Mouse (Mus musculus) adrenal gland, postnatal 36 days (tissue): ENCODE data around the gene Supt5. TPM values are rescaled to one million over a fixed set of nuclear protein-coding genes. Genes with fewer than 3 reads are reported as not detected.

Source experiments
- DNase-seq, 2 experiments: peaks; one replicate each; pipeline ENCODE4 v3.0.0; 2021; ENCODE audit warnings: mixed read lengths in 1 of 2
- total RNA-seq, 2 experiments: library from RNA; stranded (reverse); gene quantifications; 2 replicates each; pipeline ENCODE4 v1.2.3; 2021

Supt5 gene
- total RNA-seq, 2 experiments from 2014 or later, result 122 to 287 TPM

DNA sequence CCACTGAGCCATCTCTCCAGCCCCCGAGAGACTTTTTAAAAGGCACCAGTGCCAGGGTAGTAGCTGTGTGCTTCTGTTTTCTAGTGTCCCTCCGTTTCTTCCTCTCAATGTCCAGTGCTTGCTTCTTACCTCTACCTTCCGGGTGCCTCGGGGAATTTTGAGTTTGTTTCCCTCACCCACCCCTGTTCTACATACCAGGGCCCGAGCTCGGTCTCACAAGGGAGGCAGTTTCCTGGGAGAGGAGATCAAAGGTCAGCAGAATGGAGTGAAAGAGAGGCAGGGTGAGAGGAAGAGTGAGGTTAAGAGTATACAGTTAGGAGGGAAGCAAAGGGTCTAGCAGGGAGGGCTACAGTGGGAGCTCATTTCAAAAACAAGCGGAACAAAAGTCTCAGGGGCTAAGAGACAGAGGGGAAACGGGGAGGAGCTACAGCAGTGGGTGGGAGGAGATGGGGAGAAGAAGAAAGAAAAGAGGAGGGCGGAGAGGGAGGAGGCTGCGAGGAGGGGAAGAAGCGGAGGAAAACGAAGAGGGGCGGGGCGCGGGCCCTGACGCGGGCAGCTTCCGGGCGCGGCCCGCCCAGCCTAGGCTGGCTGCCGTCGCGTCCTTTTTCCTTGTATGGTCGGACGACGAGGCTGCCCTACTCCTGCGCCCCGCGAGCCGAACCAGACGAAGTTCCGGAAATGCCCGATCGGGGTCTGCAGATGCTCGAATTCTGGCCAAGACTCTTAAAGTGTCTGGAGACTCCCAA is 36.8 kb upstream of the Supt5 start:
- DNase-seq, result peak; percentile 91 to 96

DNA sequence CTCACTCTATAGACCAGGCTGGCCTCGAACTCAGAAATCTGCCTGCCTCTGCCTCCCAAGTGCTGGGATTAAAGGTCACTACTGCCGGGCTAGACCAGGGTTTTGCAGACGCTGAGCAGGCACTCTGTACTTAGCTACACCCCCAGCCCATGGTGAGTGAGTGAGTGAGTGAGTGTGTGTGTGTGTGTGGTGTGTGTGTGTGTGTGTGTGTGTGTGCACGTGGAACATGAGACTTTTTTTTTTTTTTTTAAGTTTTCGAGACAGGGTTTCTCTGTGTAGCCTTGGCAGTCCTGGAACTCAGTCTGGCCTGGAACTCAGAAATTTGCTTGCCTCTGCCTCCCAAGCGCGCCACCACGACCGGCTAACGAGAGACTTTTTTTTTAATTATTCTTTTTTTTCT is 36.1 kb upstream of the Supt5 start:
- no peak for DNase-seq

DNA sequence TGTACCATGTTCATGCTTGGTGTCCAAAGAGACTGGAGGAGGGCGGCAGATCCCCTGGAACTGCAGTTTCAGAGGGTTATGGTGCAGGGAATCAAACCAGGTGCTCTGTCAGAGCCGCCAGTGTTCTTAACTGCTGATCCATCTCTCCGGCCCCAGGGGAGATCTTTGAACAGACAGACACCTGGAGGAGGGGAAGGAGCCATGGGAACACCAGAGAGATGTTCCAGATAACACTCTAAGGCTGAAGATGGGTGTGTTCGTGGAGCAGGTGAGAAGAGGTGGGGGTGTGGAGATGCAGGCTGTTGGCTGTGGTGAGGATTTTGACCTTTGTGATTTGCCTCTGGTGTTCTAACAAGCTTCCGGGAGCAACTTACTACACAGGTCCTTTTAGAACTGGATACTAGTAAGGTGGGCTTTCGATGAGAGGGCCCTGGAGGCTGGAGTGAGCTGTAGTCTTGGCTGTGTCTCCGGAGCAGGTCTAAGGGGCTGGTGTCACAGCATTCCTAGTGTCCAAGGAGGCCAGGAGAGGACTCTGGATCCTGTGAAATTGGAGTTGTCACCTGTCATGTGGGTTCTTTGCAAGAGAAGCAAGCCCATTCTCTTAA is 35.4 kb upstream of the Supt5 start:
- DNase-seq, result no peak

DNA sequence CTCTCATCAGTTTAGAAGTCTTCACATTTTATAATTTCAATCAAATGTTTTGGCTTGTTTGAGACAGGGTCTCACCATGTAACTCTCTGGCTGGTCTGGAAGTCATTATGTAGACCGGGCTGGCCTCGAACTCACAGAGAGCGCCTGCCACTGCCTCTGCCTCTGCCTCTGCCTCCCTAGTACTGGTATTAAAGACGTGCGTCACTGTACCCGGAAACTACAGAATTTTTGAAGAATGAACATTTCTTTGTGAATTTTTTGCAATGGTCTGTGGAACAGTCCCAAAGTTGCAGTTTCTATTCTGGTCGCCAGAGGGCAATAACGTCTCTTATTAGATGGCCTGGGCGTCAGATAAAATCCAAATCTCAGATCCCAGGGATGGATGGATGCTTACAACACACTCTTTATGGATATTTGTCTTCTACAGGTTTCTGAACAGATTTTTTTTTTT is 34.6 kb upstream of the Supt5 start:
- DNase-seq, result peak; percentile 66 to 82

DNA sequence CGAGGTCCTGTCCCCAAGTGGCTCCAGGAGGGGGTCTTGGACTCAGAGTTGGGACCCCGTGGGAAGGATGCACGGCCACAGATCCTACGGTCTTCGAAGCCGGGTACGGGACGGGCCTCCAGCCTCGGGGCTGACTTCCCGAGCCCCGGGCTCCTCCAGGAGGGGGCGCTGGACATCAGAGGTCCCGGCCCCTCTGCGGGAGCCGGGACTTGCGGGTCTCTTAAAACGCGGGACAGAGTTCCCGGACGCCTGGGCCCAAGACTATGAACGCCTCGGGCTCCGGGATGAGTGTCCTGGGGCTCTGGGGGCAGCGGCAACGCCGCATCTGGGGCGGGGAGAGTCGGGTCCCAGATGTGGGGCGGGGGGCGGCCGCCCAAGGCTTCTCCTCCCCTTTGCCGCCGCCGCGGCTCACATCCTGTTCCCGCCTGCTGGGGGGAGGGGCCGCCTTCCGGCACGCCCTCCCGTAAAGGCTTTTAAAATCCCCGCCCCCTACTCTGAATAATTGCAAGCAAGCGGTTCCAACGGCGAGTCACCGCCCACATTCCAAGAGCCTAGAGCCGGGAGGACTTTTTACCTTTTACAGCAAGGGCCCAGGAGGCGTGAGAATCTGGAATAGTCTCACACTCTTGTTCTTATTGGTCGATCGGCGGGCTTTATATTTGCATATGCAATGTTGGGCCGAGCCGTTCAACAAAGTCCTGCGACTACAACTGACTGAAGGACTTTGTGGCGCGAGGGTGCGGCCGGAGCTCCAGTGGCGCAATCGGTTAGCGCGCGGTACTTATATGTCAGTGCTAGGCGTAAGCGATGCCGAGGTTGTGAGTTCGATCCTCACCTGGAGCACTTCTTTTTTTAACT is 33.9 kb upstream of the Supt5 start, which contains the start of gene Plekhg2:
Gene Plekhg2 (minus strand): TSS at position 349 of the 858 bp plus-strand sequence.
- DNase-seq, result peak; percentile 96 to 97

DNA sequence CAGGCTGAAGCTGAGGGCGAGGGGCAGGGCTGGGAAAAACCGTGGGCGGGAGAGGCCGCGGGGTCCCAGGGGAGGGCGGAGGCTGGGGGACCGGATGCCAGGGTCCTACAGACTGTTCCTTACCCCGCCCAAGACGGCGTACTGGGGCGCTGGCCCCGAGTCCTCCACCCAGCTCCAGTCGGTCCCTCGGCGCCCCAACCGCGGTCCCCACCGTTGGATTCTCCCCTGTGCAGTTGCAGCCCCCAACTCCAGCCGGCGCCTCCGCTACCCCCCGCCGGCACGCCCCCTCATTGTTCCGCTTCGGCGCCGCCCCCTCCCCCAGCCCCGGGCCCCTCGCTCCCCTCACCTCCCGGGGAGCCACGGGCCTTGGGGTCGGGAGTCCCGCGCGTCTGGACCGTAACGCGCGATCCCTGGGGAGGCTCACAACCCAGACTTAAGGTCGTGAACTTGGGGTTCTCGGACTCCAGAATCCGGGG is 33.0 kb upstream of the Supt5 start:
- peak; percentile 63 to 68 for DNase-seq

GRCm38 (mm10) chr7:28370977-28371513 is 32.5 kb upstream of the Supt5 start:
- DNase-seq, result no peak

DNA sequence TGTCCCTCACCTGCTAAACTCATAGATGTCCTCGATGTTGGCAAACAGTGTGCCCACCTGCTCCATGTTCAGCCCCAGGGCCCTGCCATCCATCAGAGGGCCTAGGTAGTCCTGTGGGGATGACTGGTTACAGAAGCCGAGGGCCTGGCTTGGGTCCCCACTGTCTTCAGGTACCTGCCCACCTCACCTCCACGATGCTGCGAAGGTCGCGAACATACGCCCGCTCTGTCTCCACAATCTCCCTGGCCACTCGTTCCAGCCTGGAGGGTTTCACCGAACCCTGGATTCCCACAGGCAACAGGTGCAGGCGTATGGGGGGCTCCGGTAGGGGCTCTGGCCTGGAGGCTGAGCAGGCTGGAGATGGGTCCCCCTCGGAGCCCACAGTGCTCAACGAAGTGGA is 31.5 kb upstream of the Supt5 start:
- no peak for DNase-seq

- DNase-seq, result no peak
Observed at GRCm38 (mm10) chr7:28368276-28368920, 29.9 kb upstream of the Supt5 start.

DNA sequence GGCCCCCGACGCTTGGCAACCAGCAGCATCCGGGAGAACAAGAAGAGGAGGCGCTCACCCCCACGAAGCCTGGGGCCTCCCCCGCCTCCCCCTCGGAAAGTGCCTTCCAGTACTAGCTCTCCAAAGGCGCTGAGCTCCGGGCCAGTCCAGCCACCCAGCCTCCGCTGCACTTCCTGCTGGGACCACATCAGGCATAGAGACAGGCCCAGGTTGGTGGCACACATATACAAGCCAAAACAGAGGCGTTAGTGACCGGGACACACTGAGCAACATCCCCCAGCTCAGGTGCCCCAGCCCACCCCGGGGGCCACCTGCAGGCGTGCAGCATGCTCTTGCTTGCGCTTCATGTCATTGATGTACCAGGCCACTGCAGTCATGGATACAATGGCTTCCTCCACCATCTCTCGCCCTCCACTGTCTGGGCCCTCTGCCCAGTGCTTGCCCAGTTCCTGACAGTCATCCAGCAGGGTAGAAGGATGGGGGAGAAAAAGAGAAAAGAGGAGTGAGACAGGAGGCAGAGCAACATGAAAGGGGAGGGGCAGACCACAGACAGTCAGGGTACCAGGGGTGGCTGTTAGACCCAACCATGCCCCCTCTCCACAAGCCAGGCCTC is 29.2 kb upstream of the Supt5 start:
- DNase-seq, result no peak

DNA sequence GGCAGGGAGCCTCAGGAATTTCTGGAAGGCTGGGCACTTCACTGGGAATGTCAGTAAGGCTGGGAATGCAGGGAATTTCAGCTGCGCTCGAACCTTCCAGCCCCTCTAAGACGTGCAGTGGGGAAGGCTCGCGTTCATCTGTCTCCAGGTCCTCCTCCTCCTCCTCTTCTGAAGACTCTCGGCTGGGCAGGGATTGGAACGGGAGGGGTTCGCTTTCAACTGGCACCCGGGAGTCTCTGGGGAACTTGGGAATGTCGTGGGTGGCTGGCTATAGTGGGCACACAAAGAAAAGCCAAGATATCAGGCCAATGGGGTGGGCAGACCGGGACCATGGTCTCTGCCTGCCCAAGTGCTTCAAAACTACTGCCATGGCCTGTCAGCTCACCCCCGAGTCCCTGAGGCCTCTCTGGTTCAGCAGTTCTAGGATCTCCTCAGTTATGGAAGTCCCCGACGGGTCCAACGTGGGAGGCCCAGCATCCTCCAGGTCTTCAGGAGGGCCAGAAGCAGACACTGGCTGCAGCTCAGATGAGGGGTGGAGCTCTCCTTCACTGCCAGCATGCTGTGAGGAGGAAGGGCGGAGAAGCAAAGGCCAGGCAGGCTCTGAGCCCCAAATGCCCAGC is 24.0 kb upstream of the Supt5 start:
- no peak for DNase-seq

DNA sequence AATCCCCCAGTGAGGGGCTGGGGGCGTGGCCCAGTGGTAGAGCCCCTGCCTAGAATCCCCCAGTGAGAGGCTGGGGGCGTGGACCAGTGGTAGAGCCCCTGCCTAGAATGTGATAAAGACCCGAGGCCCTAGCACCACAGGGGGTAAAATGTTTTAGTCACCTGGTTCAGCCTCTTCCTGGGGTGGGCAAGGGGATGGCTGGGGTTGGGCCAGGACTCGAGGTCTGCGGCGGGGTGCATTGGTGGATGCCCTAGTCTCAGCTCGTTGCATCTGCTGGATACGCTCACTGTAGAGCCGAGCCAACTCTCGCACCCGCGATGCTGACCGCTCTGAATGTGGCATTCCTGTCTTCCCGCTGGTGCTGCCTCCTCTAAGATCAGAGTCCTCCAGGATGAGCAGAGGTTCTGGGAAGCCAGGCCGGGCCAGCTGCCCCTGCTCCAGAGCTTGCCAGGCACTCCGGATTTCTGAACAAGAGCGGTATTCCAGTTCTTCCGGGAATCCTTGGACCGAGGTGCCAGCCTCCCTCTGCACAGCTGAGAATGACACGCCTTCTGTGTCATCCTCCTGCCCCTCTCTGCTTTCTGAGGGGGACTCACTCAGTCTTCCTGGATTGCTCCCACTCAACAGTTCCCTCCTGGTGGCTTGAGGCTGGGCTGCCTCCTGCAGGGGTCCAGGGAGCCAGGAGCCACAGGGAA is 23.2 kb upstream of the Supt5 start:
- DNase-seq, result no peak

DNA sequence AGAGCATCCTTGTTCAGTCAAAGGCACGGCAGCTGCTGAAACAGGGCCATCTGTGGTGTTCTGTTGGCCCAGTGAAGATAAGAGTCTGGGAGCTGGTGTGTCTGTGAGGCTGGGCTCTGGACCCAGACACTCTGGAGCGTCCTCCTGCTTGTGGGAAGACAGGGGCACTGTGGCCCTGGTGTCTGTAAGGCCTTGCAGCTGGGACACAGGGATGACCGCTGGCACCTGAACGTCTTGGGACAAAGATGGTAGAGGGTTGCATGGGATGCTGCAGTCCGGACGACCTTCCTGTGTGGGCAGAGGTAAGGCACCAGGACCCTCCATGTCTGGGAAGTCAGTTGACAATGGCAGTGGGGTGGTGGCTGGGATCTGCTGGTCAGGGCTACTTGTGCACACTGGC is 21.7 kb upstream of the Supt5 start:
- no peak for DNase-seq

- DNase-seq, result no peak
Observed at GRCm38 (mm10) chr7:28359854-28360253, 21.3 kb upstream of the Supt5 start.

- DNase-seq, result no peak
Observed at GRCm38 (mm10) chr7:28358431-28358830, 19.9 kb upstream of the Supt5 start.

- DNase-seq, result peak; percentile 61 to 63
Observed at GRCm38 (mm10) chr7:28357984-28358383, 19.4 kb upstream of the Supt5 start.

- peak; percentile 45 to 52 for DNase-seq
Observed at GRCm38 (mm10) chr7:28356981-28357380, 18.4 kb upstream of the Supt5 start.

GRCm38 (mm10) chr7:28355221-28355620 is 16.7 kb upstream of the Supt5 start:
- no peak for DNase-seq

DNA sequence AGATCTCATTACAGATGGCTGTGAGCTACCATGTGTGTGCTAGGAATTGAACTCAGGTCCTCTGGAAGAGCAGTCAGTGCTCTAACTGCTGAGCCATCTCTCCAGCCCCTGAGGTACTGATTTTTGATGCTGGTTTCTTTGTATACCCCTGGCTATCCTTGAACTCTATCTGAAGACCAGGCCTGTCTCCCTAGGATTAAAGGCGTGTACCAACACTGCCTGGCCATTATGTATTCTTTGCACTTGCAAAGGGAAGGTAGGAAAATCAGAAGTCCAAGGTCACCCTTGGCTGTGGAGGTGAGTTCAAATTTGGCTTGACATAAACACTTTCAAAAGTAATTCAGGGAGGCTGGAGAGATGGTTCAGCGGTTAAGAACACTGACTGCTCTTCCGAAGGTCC is 16.1 kb upstream of the Supt5 start:
- DNase-seq, result no peak

GRCm38 (mm10) chr7:28354113-28354581 is 15.6 kb upstream of the Supt5 start:
- no peak for DNase-seq
